Mouse (Mus musculus) small intestine, adult 2 months (tissue): Measurements from ENCODE around the gene Repin1. TPM values are rescaled to one million over a fixed set of nuclear protein-coding genes. Genes with fewer than 3 reads are reported as not detected.

Source experiments
- H3K27ac ChIP-seq: fragments of 200-500 bp; 2 replicates; pipeline ENCODE4 v1.5.1; 2012; ENCODE audit warnings: low read depth, low read length, control low read depth, inconsistent platforms; ENCODE audit not compliant: insufficient read depth
- H3K27me3 ChIP-seq: fragments of 200-500 bp; 2 replicates; pipeline ENCODE4 v1.6.1; 2012; ENCODE audit warnings: mild to moderate bottlenecking, moderate library complexity, low read length, inconsistent platforms; ENCODE audit not compliant: control insufficient read depth, insufficient read depth
- H3K36me3 ChIP-seq: fragments of 200-500 bp; 2 replicates; pipeline ENCODE4 v1.6.1; 2012; ENCODE audit warnings: mild to moderate bottlenecking, low read length, control low read depth, inconsistent platforms; ENCODE audit not compliant: control insufficient read depth, insufficient read depth
- H3K4me1 ChIP-seq: fragments of 200-500 bp; 2 replicates; pipeline ENCODE4 v1.6.1; 2012; ENCODE audit warnings: low read length, inconsistent platforms, mixed read lengths; ENCODE audit not compliant: control insufficient read depth, insufficient read depth, insufficient read length
- H3K4me3 ChIP-seq: fragments of 200-500 bp; 2 replicates; pipeline ENCODE4 v1.5.1; 2012; ENCODE audit warnings: low read depth, mild to moderate bottlenecking, control low read depth, inconsistent platforms, low read length, moderate library complexity
- CTCF ChIP-seq: fragments of 200-500 bp; IDR thresholded peaks from 2 replicates; pipeline ENCODE4 v1.5.1; 2012; ENCODE audit warnings: low read depth, mild to moderate bottlenecking, control low read depth, inconsistent platforms, low read length, moderate library complexity, mixed read lengths; ENCODE audit not compliant: insufficient replicate concordance, insufficient read length; ENCODE audit errors: extremely low read depth
- POLR2A ChIP-seq: fragments of 200-500 bp; IDR thresholded peaks from 2 replicates; pipeline ENCODE4 v1.6.1; 2012; ENCODE audit warnings: low read depth, mild to moderate bottlenecking, control low read depth, inconsistent platforms, low read length, moderate library complexity
- WGBS: fragments of 180-500 bp; shearing (Covaris S2); methylation state at CpG from one replicate; pipeline ENCODE4 v1.1.7; 2018; 5-methylcytosine and 5-hydroxymethylcytosine counted together
- polyA plus RNA-seq: library from polyadenylated mRNA; depleted of rRNA; stranded (reverse); fragments of >200 nt; gene quantifications from 2 replicates; pipeline ENCODE4 v1.2.3, GENCODE M21; 2012

Gene Repin1
- polyA plus RNA-seq, 1 experiment, result 10.2 TPM

- H3K27ac ChIP-seq, result peak overlapping the region; percentile 9; the same call in 1 of the 2 replicates
- TF ChIP-seq POLR2A (no peak), CTCF (no peak)
- 55% methylated on average over 8 of the region's 8 CpGs for WGBS
These were observed 24.4 kb upstream of the Repin1 start for GRCm38 (mm10) chr6:48569065-48569807.

GRCm38 (mm10) chr6:48572014-48572413 lies 21.7 kb upstream of the Repin1 start:
- WGBS, result 91% methylated on average over 5 of the region's 5 CpGs
- Histone ChIP-seq H3K27ac (peak overlapping the region; percentile 78), H3K27me3 (no peaks in the 10 kb centered on the region), H3K4me1 (peaks cover 9% of the 10 kb centered on the region), H3K36me3 (no peaks in the 10 kb centered on the region), H3K4me3 (peak overlapping the region; percentile 56)
- TF ChIP-seq CTCF, result no peak
- TF ChIP-seq POLR2A, result no peak

More at GRCm38 (mm10) chr6:48569065-48569807, 24.4 kb upstream of the Repin1 start:
- H3K4me1 ChIP-seq, result peaks cover 23% of the 10 kb centered on the region
- H3K27me3 ChIP-seq, result no peaks in the 10 kb centered on the region
- H3K4me3 ChIP-seq, result peak overlapping the region; percentile 10; the same call in 1 of the 2 replicates
- no peaks in the 10 kb centered on the region for H3K36me3 ChIP-seq

- Histone ChIP-seq H3K4me3 (peak within 1 kb of the TSS; percentile 56), H3K36me3 (no peaks in the 10 kb centered on the region), H3K4me1 (peaks cover 8% of the 10 kb centered on the region), H3K27me3 (no peaks in the 10 kb centered on the region), H3K27ac (peak within 1 kb of the TSS; percentile 78)
- TF ChIP-seq CTCF, result no peak
- TF ChIP-seq POLR2A, result peak; percentile 35; the same call in 1 of the 2 replicates
- WGBS, result 48% methylated on average over 6 of the region's 6 CpGs
These were observed 21.1 kb upstream of the Repin1 start, which contains the start of gene Rarres2 for GRCm38 (mm10) chr6:48572572-48573061. Gene Rarres2 (minus strand): TSS chr6:48572789.

GRCm38 (mm10) chr6:48573280-48573679 lies 20.4 kb upstream of the Repin1 start:
- Histone ChIP-seq H3K36me3 (no peaks in the 10 kb centered on the region), H3K4me1 (peaks cover 6% of the 10 kb centered on the region), H3K27me3 (no peaks in the 10 kb centered on the region), H3K4me3 (no peak overlapping the region), H3K27ac (no peak overlapping the region)
- 76% methylated on average over 10 of the region's 10 CpGs for WGBS
- no peak for TF ChIP-seq POLR2A
- no peak for TF ChIP-seq CTCF

GRCm38 (mm10) chr6:48573981-48574380 lies 19.7 kb upstream of the Repin1 start:
- TF ChIP-seq POLR2A (no peak), CTCF (no peak)
- no peaks in the 10 kb centered on the region for H3K27me3 ChIP-seq
- H3K4me1 ChIP-seq, result no peaks in the 10 kb centered on the region; the same call in 1 of the 2 replicates
- 70% methylated on average over 3 of the region's 3 CpGs for WGBS
- H3K27ac ChIP-seq, result no peak overlapping the region
- no peak overlapping the region for H3K4me3 ChIP-seq
- no peaks in the 10 kb centered on the region for H3K36me3 ChIP-seq

GRCm38 (mm10) chr6:48578736-48579135 lies 14.9 kb upstream of the Repin1 start:
- Histone ChIP-seq H3K36me3 (no peaks in the 10 kb centered on the region), H3K4me3 (no peak overlapping the region), H3K27ac (peak overlapping the region; percentile 85; the same call in 1 of the 2 replicates), H3K4me1 (no peaks in the 10 kb centered on the region), H3K27me3 (no peaks in the 10 kb centered on the region)
- TF ChIP-seq CTCF (no peak), POLR2A (no peak)
- 41% methylated on average over 5 of the region's 5 CpGs for WGBS

GRCm38 (mm10) chr6:48579215-48579648 lies 14.5 kb upstream of the Repin1 start:
- WGBS, result 17% methylated on average over 5 of the region's 5 CpGs
- TF ChIP-seq CTCF (no peak), POLR2A (no peak)
- peak overlapping the region; percentile 85 for H3K27ac ChIP-seq
- H3K27me3 ChIP-seq, result no peaks in the 10 kb centered on the region
- H3K4me1 ChIP-seq, result no peaks in the 10 kb centered on the region
- no peak overlapping the region for H3K4me3 ChIP-seq
- H3K36me3 ChIP-seq, result no peaks in the 10 kb centered on the region
